Mouse (Mus musculus) spleen, postnatal 0 days (tissue): ENCODE data around the gene Lyg2. TPM values are rescaled to one million over a fixed set of nuclear protein-coding genes. Genes with fewer than 3 reads are reported as not detected.

Source experiments
- polyA plus RNA-seq: library from polyadenylated mRNA; unstranded; fragments of >200 nt; fragmentation: Nextera tagmentation; extraction: Ambion mirVana; gene quantifications from 2 replicates; pipeline ENCODE4 v1.2.1, GENCODE M21; 2015

The Lyg2 gene
- not detected in 2 replicates for polyA plus RNA-seq

GRCm38 (mm10) chr1:37916393-37916792 lies at the start of gene Lyg2:
Gene Lyg2, minus strand, starts transcription at chr1:37916493.

DNA sequence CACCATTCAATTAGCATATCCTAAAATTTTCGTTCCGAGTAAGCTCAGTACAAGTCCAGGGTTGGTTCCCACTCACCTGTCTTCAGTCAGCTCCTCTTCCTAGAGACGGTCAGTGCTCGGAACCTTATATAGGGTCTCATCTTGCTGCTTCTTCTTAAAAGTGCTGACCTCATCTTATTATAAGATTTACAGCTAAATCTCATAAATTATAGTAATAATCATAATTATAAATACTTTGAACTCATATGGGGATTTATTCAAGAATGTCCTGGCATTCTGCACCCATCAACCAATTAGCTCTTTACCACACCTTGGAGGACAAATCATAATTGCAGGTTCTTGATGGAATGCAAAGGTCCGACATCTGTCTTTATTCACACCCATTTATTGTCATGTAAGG lies 41.4 kb upstream of the Lyg2 start, which contains the start of gene Lyg1:
TSS of gene Lyg1 (minus strand) at position 101 of the 400 bp plus-strand sequence.

GRCm38 (mm10) chr1:37890025-37890652 lies 26.2 kb downstream of the Lyg2 start, which contains the start of the genes Mitd1 and Mrpl30:
Gene Mitd1, minus strand, starts transcription at chr1:37890411.
Gene Mrpl30, plus strand, starts transcription at chr1:37890477.

GRCm38 (mm10) chr1:37871704-37872103 lies 44.6 kb downstream of the Lyg2 start, which contains the start of gene Lipt1:
Gene Lipt1, plus strand, starts transcription at chr1:37871738.

GRCm38 (mm10) chr1:37866286-37866685 lies 50.0 kb downstream of the Lyg2 start, which contains the start of gene Tsga10:
Gene Tsga10, minus strand, starts transcription at chr1:37866429.

Other genes starting within 250 kb of the Lyg2 start
- gene 2010300C02Rik, start 196.4 kb downstream of the Lyg2 start, polyA plus RNA-seq = 1.2 and 1.4 TPM in 2 replicates
- 3.2 and 3.5 TPM in 2 replicates for gene Tsga10, start 50.1 kb downstream of the Lyg2 start, polyA plus RNA-seq
- gene Lipt1, start 44.8 kb downstream of the Lyg2 start, polyA plus RNA-seq = 3.6 and 4.4 TPM in 2 replicates
- 27.4 and 28.6 TPM in 2 replicates for gene Mitd1, start 26.1 kb downstream of the Lyg2 start, polyA plus RNA-seq
- 208 and 214 TPM in 2 replicates for gene Mrpl30, start 26.0 kb downstream of the Lyg2 start, polyA plus RNA-seq
- not detected in 2 replicates for gene Lyg1, start 41.3 kb upstream of the Lyg2 start, polyA plus RNA-seq
- gene Txndc9, start 81.4 kb upstream of the Lyg2 start, polyA plus RNA-seq = 78.2 and 82.0 TPM in 2 replicates
- gene Eif5b, start 81.5 kb upstream of the Lyg2 start, polyA plus RNA-seq = 25.9 and 26.9 TPM in 2 replicates
- 17.6 and 19.9 TPM in 2 replicates for gene Rev1, start 213.3 kb upstream of the Lyg2 start, polyA plus RNA-seq